Mouse (Mus musculus) hindbrain, embryonic 16.5 days (tissue): ENCODE measurements around the gene Irf2. TPM values are rescaled to one million over a fixed set of nuclear protein-coding genes. Genes with fewer than 3 reads are reported as not detected.

Source experiments
- ATAC-seq: fragments of 200-750 bp; cut with Nextera tagmentation; 2 replicates; pipeline ENCODE4 v1.8.0; 2017; ENCODE audit warnings: moderate TSS enrichment, moderate library complexity
- H3K27ac ChIP-seq: fragments of 300-500 bp; sonication (generic); 2 replicates; pipeline ENCODE4 v1.5.1; 2014; ENCODE audit warnings: low read depth, mild to moderate bottlenecking, control low read depth, low read length, moderate library complexity
- H3K27me3 ChIP-seq: fragments of 300-500 bp; sonication (generic); replicated peaks from 2 replicates; pipeline ENCODE4 v1.6.1; 2014; ENCODE audit warnings: low read length; ENCODE audit not compliant: control insufficient read depth, insufficient read depth
- H3K36me3 ChIP-seq: fragments of 300-500 bp; sonication (generic); 2 replicates; pipeline ENCODE4 v1.6.1; 2014; ENCODE audit warnings: mild to moderate bottlenecking, low read length, moderate library complexity, mixed read lengths; ENCODE audit not compliant: control insufficient read depth, insufficient read depth
- H3K4me1 ChIP-seq: fragments of 300-500 bp; sonication (generic); 2 replicates; pipeline ENCODE4 v1.6.1; 2014; ENCODE audit warnings: low read depth, low read length; ENCODE audit not compliant: control insufficient read depth, insufficient read depth
- H3K4me2 ChIP-seq: fragments of 300-500 bp; sonication (generic); 2 replicates; pipeline ENCODE4 v1.6.1; 2014; ENCODE audit warnings: mild to moderate bottlenecking, low read length, control low read depth, moderate library complexity
- H3K4me3 ChIP-seq: fragments of 300-500 bp; sonication (generic); 2 replicates; pipeline ENCODE4 v1.5.1; 2014; ENCODE audit warnings: mild to moderate bottlenecking, low read length, control low read depth, moderate library complexity
- H3K9ac ChIP-seq: fragments of 300-500 bp; sonication (generic); 2 replicates; pipeline ENCODE4 v1.6.1; 2014; ENCODE audit warnings: low read depth, mild to moderate bottlenecking, control low read depth, low read length, moderate library complexity
- H3K9me3 ChIP-seq: fragments of 300-500 bp; sonication (generic); 2 replicates; pipeline ENCODE4 v1.6.1; 2014; ENCODE audit warnings: mild to moderate bottlenecking, low read length, moderate library complexity; ENCODE audit not compliant: control insufficient read depth
- WGBS: fragments of 180-500 bp; shearing (Covaris S2); extraction: QIAGEN DNeasy Blood & Tissue Kit; methylation state at CpG from one replicate; pipeline ENCODE4 v1.1.7; 2014; 5-methylcytosine and 5-hydroxymethylcytosine counted together
- polyA plus RNA-seq: library from polyadenylated mRNA; unstranded; fragments of >200 nt; fragmentation: Nextera tagmentation; extraction: Ambion mirVana; gene quantifications from 2 replicates; pipeline ENCODE4 v1.2.1, GENCODE M21; 2015

The Irf2 gene
- polyA plus RNA-seq, 1 experiment from 2014 or later = 11.1 TPM

DNA sequence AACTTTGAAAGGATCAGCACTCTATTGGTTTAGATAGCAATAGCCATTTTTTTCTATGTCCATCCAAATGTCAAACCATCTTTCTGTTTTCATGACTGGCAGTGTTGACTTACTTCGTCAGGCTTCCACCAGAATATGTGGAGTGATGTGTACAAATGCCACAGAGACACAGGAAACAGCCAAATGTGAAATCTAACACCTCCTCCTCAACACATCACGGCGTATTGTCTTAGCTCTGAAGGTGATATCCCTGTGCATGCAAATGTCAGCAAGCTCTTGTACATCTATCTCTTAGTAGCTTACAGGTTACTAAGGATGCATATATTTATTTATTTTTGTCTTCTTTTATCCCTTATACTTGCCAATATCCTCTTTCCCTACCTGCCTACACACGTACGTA is 42.7 kb downstream of the Irf2 start:
- no peak overlapping the region for H3K4me3 ChIP-seq
- ATAC-seq = no peak
- H3K27me3 ChIP-seq = no peaks in the 10 kb centered on the region
- no peaks in the 10 kb centered on the region for H3K36me3 ChIP-seq
- H3K4me1 ChIP-seq = no peaks in the 10 kb centered on the region
- no peak overlapping the region for H3K9ac ChIP-seq
- H3K4me2 ChIP-seq = no peak overlapping the region
- no peak overlapping the region for H3K27ac ChIP-seq
- H3K9me3 ChIP-seq = no peaks in the 10 kb centered on the region
- 93% methylated on average over 5 of the region's 5 CpGs for WGBS

DNA sequence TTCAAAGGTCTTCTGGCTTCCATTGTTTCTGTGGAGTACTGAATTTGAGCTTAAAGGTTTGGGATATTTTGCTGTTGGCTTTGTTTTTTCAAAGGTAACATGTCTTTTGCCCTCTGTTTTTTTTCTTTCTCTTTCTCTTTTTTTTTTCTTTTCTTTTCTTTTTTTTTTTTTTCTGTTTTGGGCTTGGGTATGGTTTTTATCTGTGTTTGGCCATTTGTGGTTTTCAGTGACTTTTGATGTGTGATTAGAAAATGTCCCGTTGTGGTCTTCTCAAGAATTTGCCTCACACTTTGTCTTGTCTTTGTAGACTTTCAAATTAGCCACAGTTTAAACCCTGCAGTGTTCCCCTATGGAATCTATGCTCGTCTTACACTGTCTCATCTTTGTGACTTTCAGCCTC is 45.5 kb downstream of the Irf2 start:
- ATAC-seq = no peak
- H3K27ac ChIP-seq = no peak overlapping the region
- WGBS = 57% methylated on average over 2 of the region's 2 CpGs

DNA sequence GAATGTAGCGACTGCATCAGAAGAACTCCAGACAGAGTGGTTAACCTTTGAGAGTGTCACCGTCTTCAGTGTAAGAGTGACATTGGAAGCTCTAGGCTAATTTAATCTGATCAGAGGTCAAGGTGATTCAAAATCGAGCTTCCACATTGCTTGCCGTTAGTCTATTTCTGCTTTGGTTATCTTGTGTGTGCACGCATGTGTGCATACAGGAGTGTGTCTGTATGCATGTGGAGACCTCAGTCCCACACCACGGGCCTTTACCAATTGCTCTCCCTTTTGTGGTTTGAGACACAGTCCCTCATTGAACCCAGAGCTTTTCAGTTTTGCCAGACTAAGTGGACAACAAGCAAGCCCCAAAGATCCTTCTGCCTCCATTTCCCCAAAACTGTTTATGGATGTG is 46.4 kb downstream of the Irf2 start:
- Histone ChIP-seq H3K27ac (no peak overlapping the region), H3K27me3 (no peaks in the 10 kb centered on the region), H3K9me3 (no peaks in the 10 kb centered on the region), H3K4me1 (no peaks in the 10 kb centered on the region), H3K4me3 (no peak overlapping the region), H3K4me2 (no peak overlapping the region), H3K36me3 (no peaks in the 10 kb centered on the region), H3K9ac (no peak overlapping the region)
- WGBS = 88% methylated on average over 6 of the region's 6 CpGs
- ATAC-seq = no peak

More for the DNA sequence above, 45.5 kb downstream of the Irf2 start:
- Histone ChIP-seq H3K4me3 (no peak overlapping the region), H3K36me3 (no peaks in the 10 kb centered on the region), H3K4me2 (no peak overlapping the region), H3K9ac (no peak overlapping the region), H3K4me1 (no peaks in the 10 kb centered on the region), H3K9me3 (no peaks in the 10 kb centered on the region), H3K27me3 (no peaks in the 10 kb centered on the region)

DNA sequence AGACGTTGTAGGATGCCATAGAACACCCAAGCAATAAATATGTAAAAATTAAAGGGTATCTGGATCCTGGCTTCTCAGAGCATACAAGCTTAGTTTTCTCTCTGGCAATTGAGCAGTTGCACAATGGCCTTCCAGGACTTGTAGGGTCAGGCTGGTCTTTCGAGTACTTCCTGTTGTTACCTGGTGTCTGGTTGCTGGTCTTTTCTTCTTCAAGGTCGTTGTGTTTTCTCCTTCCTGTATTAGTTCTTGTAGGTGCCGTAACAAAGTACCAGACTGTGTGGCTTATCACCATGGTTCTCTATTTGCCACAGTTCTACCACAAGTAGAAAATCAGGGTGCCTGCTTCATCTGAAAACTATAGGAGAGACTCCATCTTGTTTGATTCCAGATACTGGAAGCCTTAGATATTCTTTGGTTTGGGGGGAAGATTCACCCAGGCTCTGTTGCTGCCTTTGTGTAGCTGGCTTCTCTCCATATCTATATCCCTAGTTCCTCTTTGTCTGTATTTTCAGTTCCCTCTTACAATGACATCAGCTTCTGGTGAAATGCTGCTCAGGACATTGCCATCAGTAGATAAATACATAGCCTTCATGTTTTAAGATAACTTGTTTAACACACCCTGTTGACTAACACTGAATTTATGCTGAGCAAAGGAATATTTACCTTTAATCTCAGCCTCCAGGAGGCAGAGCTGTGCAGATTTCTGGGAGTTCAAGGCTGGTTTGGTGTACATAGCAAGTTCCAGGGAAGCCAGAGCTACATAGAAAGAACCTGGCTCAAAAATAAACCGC is 49.8 kb downstream of the Irf2 start:
- Histone ChIP-seq H3K4me2 (no peak overlapping the region), H3K9ac (no peak overlapping the region), H3K27ac (no peak overlapping the region), H3K36me3 (no peaks in the 10 kb centered on the region), H3K4me1 (no peaks in the 10 kb centered on the region), H3K4me3 (no peak overlapping the region), H3K9me3 (no peaks in the 10 kb centered on the region), H3K27me3 (no peaks in the 10 kb centered on the region)
- no peak for ATAC-seq
- WGBS = 90% methylated on average over 5 of the region's 5 CpGs

DNA sequence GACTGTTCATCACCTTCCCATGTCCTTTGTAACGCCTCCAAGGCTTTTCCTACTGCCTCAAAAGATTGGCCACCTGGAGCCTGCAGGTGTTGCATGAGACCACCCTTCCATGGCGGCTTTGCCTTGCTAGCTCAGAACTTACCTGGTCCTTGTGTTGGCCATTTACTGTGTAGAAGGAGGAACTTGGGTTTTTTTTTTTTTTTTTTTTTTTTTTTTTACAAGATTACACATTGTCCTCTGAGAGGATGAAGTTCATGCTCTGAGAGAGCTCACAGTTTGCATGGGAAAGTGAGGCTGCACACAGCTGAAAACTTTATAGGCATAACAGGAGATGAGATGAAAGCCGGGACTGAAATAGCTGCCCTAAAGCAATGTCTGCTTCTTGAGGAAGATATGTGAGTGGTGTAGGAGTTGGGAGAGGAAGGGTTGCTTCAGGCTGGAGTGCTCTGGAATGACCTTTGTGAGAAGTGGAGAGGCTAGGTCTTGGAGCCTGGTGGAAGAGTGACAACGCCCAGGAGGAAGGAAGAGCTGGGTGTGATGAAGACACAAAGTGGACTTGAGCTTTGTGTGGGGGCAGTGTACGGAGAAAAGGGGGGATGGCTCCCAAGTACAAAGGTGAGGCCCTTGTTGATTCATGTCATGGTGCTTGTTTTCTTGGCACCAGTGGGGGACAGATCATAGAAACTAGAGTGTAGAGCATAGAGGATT is 52.3 kb downstream of the Irf2 start:
- no peak overlapping the region for H3K4me3 ChIP-seq
- no peak for ATAC-seq
- no peak overlapping the region for H3K4me2 ChIP-seq
- no peak overlapping the region for H3K9ac ChIP-seq
- H3K9me3 ChIP-seq = no peaks in the 10 kb centered on the region
- no peak overlapping the region for H3K27ac ChIP-seq
- no peaks in the 10 kb centered on the region for H3K36me3 ChIP-seq
- no peaks in the 10 kb centered on the region for H3K27me3 ChIP-seq
- WGBS = 88% methylated on average over 5 of the region's 5 CpGs
- no peaks in the 10 kb centered on the region for H3K4me1 ChIP-seq

DNA sequence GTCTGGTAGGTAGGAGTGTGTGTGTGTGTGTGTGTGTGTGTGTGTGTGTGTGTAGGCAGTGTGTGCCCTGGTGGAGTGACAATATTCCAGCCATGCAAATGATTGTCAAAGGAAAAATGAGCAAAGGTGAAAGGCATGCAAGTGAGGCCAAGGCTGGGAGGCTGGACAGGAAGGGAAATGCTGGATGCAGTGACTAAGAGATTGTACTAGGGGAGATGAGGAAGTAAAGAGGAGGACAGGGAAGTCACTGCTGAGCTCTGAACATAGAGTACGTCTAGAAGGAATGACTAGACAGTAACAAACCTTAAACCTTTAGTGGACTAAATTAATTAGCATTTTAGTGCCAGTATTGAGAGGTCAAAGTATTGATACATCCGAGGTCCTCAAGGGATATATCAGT is 53.1 kb downstream of the Irf2 start:
- Histone ChIP-seq H3K9ac (no peak overlapping the region), H3K27ac (no peak overlapping the region), H3K27me3 (no peaks in the 10 kb centered on the region), H3K4me3 (no peak overlapping the region), H3K4me2 (no peak overlapping the region), H3K9me3 (no peaks in the 10 kb centered on the region), H3K36me3 (peaks cover 3% of the 10 kb centered on the region; the same call in 1 of the 2 replicates), H3K4me1 (no peaks in the 10 kb centered on the region)
- WGBS = 77% methylated on average over 2 of the region's 2 CpGs
- ATAC-seq = no peak

DNA sequence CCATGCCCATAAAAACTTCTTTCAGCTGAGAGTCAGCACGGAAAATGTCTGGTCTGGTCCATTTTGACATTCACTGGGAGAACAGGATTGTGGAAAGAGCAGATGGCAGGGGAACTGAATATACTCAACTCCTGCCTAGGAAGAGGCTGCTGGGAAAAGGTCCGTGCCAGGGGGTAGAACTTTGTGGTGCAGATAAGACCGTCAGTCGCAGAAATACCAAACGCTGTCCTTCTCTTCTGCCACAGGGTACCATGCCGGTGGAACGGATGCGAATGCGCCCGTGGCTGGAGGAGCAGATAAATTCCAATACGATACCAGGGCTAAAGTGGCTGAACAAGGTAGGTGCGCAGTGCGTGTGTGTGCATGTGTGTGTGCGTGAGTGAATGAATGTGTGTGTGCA is 53.7 kb downstream of the Irf2 start:
- ATAC-seq = no peak
- Histone ChIP-seq H3K36me3 (peaks cover 4% of the 10 kb centered on the region; the same call in 1 of the 2 replicates), H3K4me1 (no peaks in the 10 kb centered on the region), H3K27me3 (no peaks in the 10 kb centered on the region), H3K9me3 (no peaks in the 10 kb centered on the region), H3K4me3 (no peak overlapping the region), H3K4me2 (no peak overlapping the region), H3K27ac (no peak overlapping the region), H3K9ac (no peak overlapping the region)
- WGBS = 96% methylated on average over 14 of the region's 14 CpGs

DNA sequence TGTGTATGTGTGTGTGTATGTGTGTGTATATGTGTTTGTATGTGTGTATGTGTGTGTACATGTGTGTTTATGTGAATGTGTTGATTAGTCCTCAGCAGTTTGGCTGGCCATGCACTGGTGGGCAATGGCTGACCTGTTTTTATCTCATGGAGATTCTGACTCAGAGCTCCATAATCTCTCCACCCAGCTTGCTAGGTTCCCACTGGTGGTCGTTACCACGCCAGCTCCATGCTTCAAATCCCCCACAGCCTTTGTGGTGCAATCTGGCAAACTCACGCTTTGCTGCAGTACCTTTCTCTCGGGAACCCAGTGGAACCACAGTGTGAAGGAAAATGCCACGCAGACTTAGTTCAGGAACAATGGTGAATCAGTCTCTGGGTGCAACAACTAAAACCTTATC is 54.8 kb downstream of the Irf2 start:
- H3K9ac ChIP-seq = no peak overlapping the region
- H3K9me3 ChIP-seq = no peaks in the 10 kb centered on the region
- no peak overlapping the region for H3K4me3 ChIP-seq
- no peaks in the 10 kb centered on the region for H3K4me1 ChIP-seq
- WGBS = 86% methylated on average over 5 of the region's 5 CpGs
- no peak for ATAC-seq
- H3K4me2 ChIP-seq = no peak overlapping the region
- no peaks in the 10 kb centered on the region for H3K27me3 ChIP-seq
- H3K27ac ChIP-seq = no peak overlapping the region
- peaks cover 4% of the 10 kb centered on the region; the same call in 1 of the 2 replicates for H3K36me3 ChIP-seq

DNA sequence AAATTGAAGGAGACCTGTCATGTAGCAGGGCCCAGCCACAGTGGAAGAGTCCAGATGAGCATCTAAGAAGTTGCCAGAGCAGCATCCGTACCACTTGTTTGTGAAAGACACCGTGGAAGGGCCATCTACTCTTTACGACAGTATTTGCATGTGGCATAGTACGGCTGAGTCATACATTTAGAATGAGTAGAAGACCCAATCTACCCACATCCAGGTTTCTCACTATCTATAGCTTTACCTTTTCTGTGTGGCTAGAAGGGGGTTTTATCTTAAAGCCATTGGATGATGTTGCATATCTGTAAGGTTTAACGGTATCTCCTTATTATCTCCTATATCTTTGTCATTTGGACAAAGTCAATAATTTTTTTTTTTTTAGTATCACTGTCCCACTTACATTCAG is 59.7 kb downstream of the Irf2 start:
- no peak overlapping the region for H3K27ac ChIP-seq
- ATAC-seq = no peak
- WGBS = 97% methylated on average over 5 of the region's 5 CpGs
- H3K4me1 ChIP-seq = no peaks in the 10 kb centered on the region
- H3K4me2 ChIP-seq = no peak overlapping the region
- H3K27me3 ChIP-seq = no peaks in the 10 kb centered on the region
- H3K9me3 ChIP-seq = no peaks in the 10 kb centered on the region
- H3K4me3 ChIP-seq = no peak overlapping the region
- H3K9ac ChIP-seq = no peak overlapping the region
- H3K36me3 ChIP-seq = peaks cover 4% of the 10 kb centered on the region; the same call in 1 of the 2 replicates
